Comparison of ENCODE assay signal across 25 mouse cellular contexts in genomic region chr5:48181646-48182302, GRCm38 (mm10).
A peak's percentile ranks its signal among the peaks of the same experiment; 100 is the strongest.
DNase-seq lines count a peak whose midpoint lies in the region; ATAC-seq lines count a peak whose summit lies in the region.
"Had no signal": no experiment of that assay in that cellular context is flagged by ENCODE, and none has a peak within 500 bp of the region (broad histone marks: within the 10 kb centered on the region; RNA-seq: fewer than 3 reads in every experiment).

No protein-coding gene starts in this region.

- H3K9me3 ChIP-seq in midbrain, embryonic 14.5 days (ENCODE audit: control insufficient read depth, low read length), result no peaks in the 10 kb centered on the region
- H3K9me3 ChIP-seq in midbrain, embryonic 16.5 days (replicated peaks; ENCODE audit: control insufficient read depth, low read length, poor library complexity, severe bottlenecking), result no peaks in the 10 kb centered on the region
- no peaks in the 10 kb centered on the region for H3K9me3 ChIP-seq in hindbrain, embryonic 13.5 days
- H3K9me3 ChIP-seq in neural tube, embryonic 14.5 days (ENCODE audit: control insufficient read depth, low read length), result no peaks in the 10 kb centered on the region
- H3K9me3 ChIP-seq in limb, embryonic 10.5 days (replicated peaks), result no peaks in the 10 kb centered on the region
- H3K9me3 ChIP-seq: embryonic facial prominence, embryonic 13.5 days; heart, embryonic 12.5 days; megakaryocyte, embryonic 14.5 days had no signal

- no peak overlapping the region for H3K4me2 ChIP-seq in midbrain, embryonic 14.5 days (ENCODE audit: low read length)
- no peak overlapping the region for H3K4me2 ChIP-seq in midbrain, embryonic 16.5 days (ENCODE audit: low read length)
- peak overlapping the region; percentile 6 for H3K4me2 ChIP-seq in hindbrain, embryonic 13.5 days
- no peak overlapping the region; the same call in 1 of the 2 replicates for H3K4me2 ChIP-seq in neural tube, embryonic 14.5 days (ENCODE audit: low read depth, low read length)
- H3K4me2 ChIP-seq: embryonic facial prominence, embryonic 13.5 days; heart, embryonic 12.5 days had no signal

- no peaks in the 10 kb centered on the region for H3K36me3 ChIP-seq in midbrain, embryonic 14.5 days (ENCODE audit: control insufficient read depth, insufficient read depth, low read length)
- H3K36me3 ChIP-seq in midbrain, embryonic 16.5 days (ENCODE audit: control insufficient read depth, insufficient read depth, low read length), result no peaks in the 10 kb centered on the region
- H3K36me3 ChIP-seq in hindbrain, embryonic 13.5 days, result no peaks in the 10 kb centered on the region
- H3K36me3 ChIP-seq in neural tube, embryonic 14.5 days (ENCODE audit: control insufficient read depth, insufficient read depth, low read length), result no peaks in the 10 kb centered on the region
- no peaks in the 10 kb centered on the region for H3K36me3 ChIP-seq in limb, embryonic 10.5 days
- H3K36me3 ChIP-seq: embryonic facial prominence, embryonic 13.5 days; heart, embryonic 12.5 days had no signal

- no peak overlapping the region for H3K27ac ChIP-seq in midbrain, embryonic 14.5 days (replicated peaks; ENCODE audit: low read depth, low read length)
- H3K27ac ChIP-seq in midbrain, embryonic 16.5 days (ENCODE audit: low read length), result no peak overlapping the region
- H3K27ac ChIP-seq in hindbrain, embryonic 13.5 days, result peak overlapping the region; percentile 49
- H3K27ac ChIP-seq in neural tube, embryonic 14.5 days (ENCODE audit: low read depth, low read length), result 0 out of 2 replicates have a peak overlapping the region, but pooled peaks have one; percentile 2
- no peak overlapping the region for H3K27ac ChIP-seq in limb, embryonic 10.5 days
- H3K27ac ChIP-seq: embryonic facial prominence, embryonic 13.5 days had no signal

- WGBS in midbrain, embryonic 14.5 days, result 46% methylated on average over 9 of the region's 9 CpGs
- whole genome bisulfite sequencing in midbrain, embryonic 16.5 days, result 44% methylated on average over 9 of the region's 9 CpGs
- whole genome bisulfite sequencing in hindbrain, embryonic 13.5 days, result 46% methylated on average over 9 of the region's 9 CpGs
- WGBS in neural tube, embryonic 14.5 days, result 37% methylated on average over 9 of the region's 9 CpGs
- WGBS in limb, embryonic 10.5 days, result 38% methylated on average over 9 of the region's 9 CpGs

- no peaks in the 10 kb centered on the region for H3K27me3 ChIP-seq in midbrain, embryonic 14.5 days (ENCODE audit: control insufficient read depth, insufficient read depth, low read length)
- H3K27me3 ChIP-seq in midbrain, embryonic 16.5 days (ENCODE audit: control insufficient read depth, insufficient read depth, low read depth, low read length), result no peaks in the 10 kb centered on the region
- H3K27me3 ChIP-seq in hindbrain, embryonic 13.5 days, result no peaks in the 10 kb centered on the region
- H3K27me3 ChIP-seq in neural tube, embryonic 14.5 days (ENCODE audit: control insufficient read depth, insufficient read depth, low read length), result no peaks in the 10 kb centered on the region
- no peaks in the 10 kb centered on the region for H3K27me3 ChIP-seq in limb, embryonic 10.5 days (ENCODE audit: low read depth, poor library complexity, severe bottlenecking)
- H3K27me3 ChIP-seq: embryonic facial prominence, embryonic 13.5 days; heart, embryonic 12.5 days; megakaryocyte, embryonic 14.5 days had no signal

- ATAC-seq in midbrain, embryonic 14.5 days (ENCODE audit: low FRiP score, low TSS enrichment), result no peak
- no peak for ATAC-seq in midbrain, embryonic 16.5 days
- peak; percentile 68; the same call in 1 of the 2 replicates for ATAC-seq in hindbrain, embryonic 13.5 days (ENCODE audit: low FRiP score)
- peak; percentile 60; the same call in 1 of the 2 replicates for ATAC-seq in neural tube, embryonic 14.5 days (ENCODE audit: low read depth)
- ATAC-seq: CD4-positive, CD25-positive, alpha-beta regulatory T cell, adult 4 months; forebrain, embryonic 14.5 days; inflammation-experienced regulatory T-cells, adult 6 months had no signal

- H3K9ac ChIP-seq in midbrain, embryonic 14.5 days (replicated peaks; ENCODE audit: low read length), result no peak overlapping the region
- H3K9ac ChIP-seq in midbrain, embryonic 16.5 days (ENCODE audit: low read depth, low read length), result no peak overlapping the region
- 0 out of 2 replicates have a peak overlapping the region, but pooled peaks have one; percentile 2 for H3K9ac ChIP-seq in hindbrain, embryonic 13.5 days
- H3K9ac ChIP-seq in neural tube, embryonic 14.5 days (replicated peaks; ENCODE audit: low read depth, low read length), result 0 out of 2 replicates have a peak overlapping the region, but pooled peaks have one; percentile 28
- H3K9ac ChIP-seq: embryonic facial prominence, embryonic 13.5 days; heart, embryonic 12.5 days had no signal

- no peaks in the 10 kb centered on the region for H3K4me1 ChIP-seq in midbrain, embryonic 14.5 days (ENCODE audit: control insufficient read depth, insufficient read depth, low read length)
- H3K4me1 ChIP-seq in midbrain, embryonic 16.5 days (ENCODE audit: control insufficient read depth, insufficient read depth, low read length), result peaks cover 2% of the 10 kb centered on the region; the same call in 1 of the 2 replicates
- 0 out of 2 replicates have a peak, but pooled peaks cover 8% of the 10 kb centered on the region for H3K4me1 ChIP-seq in hindbrain, embryonic 13.5 days (replicated peaks)
- H3K4me1 ChIP-seq in neural tube, embryonic 14.5 days (ENCODE audit: control insufficient read depth, insufficient read depth, low read length), result no peaks in the 10 kb centered on the region
- peaks cover 7% of the 10 kb centered on the region; the same call in 1 of the 2 replicates for H3K4me1 ChIP-seq in limb, embryonic 10.5 days
- H3K4me1 ChIP-seq: embryonic facial prominence, embryonic 13.5 days; heart, embryonic 12.5 days had no signal

- H3K4me3 ChIP-seq in midbrain, embryonic 14.5 days (replicated peaks; ENCODE audit: low read depth, low read length), result no peak overlapping the region
- no peak overlapping the region for H3K4me3 ChIP-seq in midbrain, embryonic 16.5 days (ENCODE audit: low read depth, low read length)
- peak overlapping the region; percentile 14 for H3K4me3 ChIP-seq in hindbrain, embryonic 13.5 days
- no peak overlapping the region for H3K4me3 ChIP-seq in neural tube, embryonic 14.5 days (ENCODE audit: low read depth, low read length)
- H3K4me3 ChIP-seq in limb, embryonic 10.5 days, result no peak overlapping the region
- H3K4me3 ChIP-seq: embryonic facial prominence, embryonic 13.5 days; heart, embryonic 12.5 days; megakaryocyte, embryonic 14.5 days had no signal

- DNase-seq in midbrain, embryonic 14.5 days, result peak; percentile 4
- DNase-seq in embryo, embryonic 10.5 days (ENCODE audit: low spot score), result peak; percentile 39
- no peak for DNase-seq in layer of hippocampus, adult 9-11 months
- DNase-seq in limb, embryonic 10.5 days (ENCODE audit: low spot score), result no peak
- no peak for DNase-seq in ovary, postnatal 36 days (ENCODE audit: low spot score)
- DNase-seq: adrenal gland, postnatal 25 days; cerebellum, adult 8-10 months; heart, postnatal 14 days; kidney, adult 2 months; kidney, postnatal 14 days; left cerebral cortex, postnatal 4 days; lung, adult 18-20 months; lung, postnatal 14 days; right cerebral cortex, postnatal 14 days; spleen, adult 18-20 months; thymus, postnatal 36 days had no signal

Comparison
In these comparisons a context has a peak if more than half of its experiments do, and no peak if none do; other contexts are left out.
1. ATAC-seq: peak in hindbrain, embryonic 13.5 days (single experiment) and neural tube, embryonic 14.5 days (single experiment); none in midbrain, embryonic 14.5 days (single experiment) and midbrain, embryonic 16.5 days (single experiment).
2. DNase-seq: peak in midbrain, embryonic 14.5 days (single experiment) and embryo, embryonic 10.5 days (single experiment); none in layer of hippocampus, adult 9-11 months (single experiment), limb, embryonic 10.5 days (single experiment) and ovary, postnatal 36 days (single experiment).
3. H3K27ac ChIP-seq: peak in hindbrain, embryonic 13.5 days (single experiment) and neural tube, embryonic 14.5 days (single experiment); none in midbrain, embryonic 14.5 days (single experiment), midbrain, embryonic 16.5 days (single experiment) and limb, embryonic 10.5 days (single experiment).
4. H3K9ac ChIP-seq: peak in hindbrain, embryonic 13.5 days (single experiment) and neural tube, embryonic 14.5 days (single experiment); none in midbrain, embryonic 14.5 days (single experiment) and midbrain, embryonic 16.5 days (single experiment).